Mouse (Mus musculus) c-Kit-positive CD71-positive TER-119-negative erythroid progenitor cells, embryonic 14.5 days (primary cell): Measurements from ENCODE around the gene Sufu.

Source experiments
- DNase-seq: peaks from one replicate; pipeline ENCODE4 v3.0.0-alpha.2; 2013; ENCODE audit warnings: low read depth

Sufu gene

DNA sequence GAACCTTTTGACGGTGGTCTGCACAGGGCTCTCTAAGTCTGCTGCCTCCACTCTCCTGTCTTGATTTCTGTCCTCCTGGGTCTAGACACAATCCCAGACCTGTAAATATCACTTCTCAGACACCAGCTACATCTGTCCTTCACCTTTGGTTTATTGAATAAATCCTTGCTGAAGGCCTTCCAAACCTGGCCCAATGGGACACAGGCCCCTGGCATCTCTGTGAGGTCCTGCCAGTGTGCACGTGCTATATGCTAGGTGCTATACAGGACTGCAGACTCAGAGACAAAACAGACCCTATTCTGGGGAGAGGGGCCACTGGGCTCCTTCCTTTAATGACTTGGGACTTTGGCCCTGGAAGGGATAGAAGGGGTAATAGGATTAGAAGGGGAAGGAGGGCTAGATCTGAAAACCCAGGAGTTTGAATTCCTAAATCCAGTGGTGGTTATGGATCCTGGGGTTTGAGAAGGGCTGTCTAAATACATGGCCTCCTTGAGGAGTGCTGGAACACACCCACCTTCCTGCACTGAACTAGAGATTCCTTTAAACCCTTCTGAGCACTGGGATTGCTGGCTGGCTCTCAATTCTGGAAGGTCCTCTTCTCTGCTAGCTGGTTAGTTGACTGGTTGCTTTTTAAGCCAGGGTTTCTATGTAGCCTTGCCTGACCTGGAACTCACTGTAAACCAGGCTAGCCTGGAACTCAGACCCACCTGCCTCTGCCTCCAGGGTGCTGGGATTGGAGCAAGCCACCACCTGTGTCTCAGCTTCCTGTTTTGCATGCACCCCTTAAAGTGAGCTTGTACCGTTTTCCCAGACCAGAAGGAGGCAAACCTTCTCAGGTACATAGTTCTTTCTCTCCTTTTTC lies 120.2 kb downstream of the Sufu start:
- DNase-seq, result no peak

DNA sequence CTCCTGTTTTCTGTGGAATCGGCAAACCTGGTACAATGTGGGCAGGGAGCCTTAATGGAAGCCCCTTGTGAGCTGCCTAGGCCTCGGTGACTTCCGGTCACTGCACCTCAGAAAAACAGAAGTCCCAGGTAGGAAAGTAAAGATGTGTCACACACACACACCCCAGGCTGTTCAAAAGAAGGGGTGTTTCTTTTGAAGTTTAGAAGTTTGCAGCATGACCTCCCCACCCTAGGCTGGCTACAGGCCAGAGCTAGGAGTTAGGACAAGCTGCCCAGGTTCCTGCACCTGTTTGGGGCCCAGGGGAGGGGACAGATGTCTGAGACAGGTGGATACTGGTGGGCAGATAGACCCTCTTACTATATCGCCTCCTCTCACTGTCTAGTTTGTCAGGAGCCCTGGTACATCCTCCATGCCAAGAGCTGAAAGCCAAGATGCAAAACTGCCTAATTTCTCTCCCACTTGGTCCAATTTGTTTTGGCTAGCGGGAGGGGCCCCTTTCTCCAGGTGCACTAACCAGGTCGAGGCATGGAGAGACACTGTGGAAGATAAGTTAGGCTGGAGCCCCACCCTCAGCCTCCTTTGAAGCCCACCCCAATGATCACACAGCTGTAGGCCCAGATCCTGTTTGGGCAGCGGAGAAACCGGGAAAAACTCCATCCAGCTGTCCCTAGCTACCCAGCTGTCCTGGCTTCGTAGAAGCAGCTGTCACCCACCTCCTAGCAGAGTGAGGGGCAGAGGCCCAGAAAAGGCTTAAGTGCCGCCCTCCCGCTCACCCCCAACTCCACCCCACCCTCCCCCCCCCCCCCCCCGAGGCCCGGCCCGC lies 121.0 kb downstream of the Sufu start:
- DNase-seq, result no peak

DNA sequence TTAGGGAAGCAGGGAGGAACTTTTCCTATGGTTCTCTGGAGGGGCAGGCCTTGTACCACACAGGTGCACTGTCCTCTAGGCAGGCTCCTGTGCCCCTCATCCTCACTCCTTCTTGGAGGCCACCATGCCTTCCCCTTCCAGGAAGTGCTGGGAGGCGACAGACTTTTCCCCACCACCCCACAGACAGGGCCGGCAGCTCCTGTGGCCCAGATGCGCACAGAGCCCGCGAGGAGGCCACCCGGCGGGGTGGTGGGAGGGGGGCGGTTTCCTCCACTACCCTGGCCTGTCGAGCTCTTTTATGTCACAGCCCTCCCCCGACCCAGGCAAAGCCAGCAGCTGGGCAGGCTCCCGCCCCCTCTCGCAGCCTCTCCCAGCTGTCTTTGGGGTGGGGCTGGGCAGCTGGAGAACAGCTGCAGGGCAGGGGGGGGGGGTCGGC lies 121.7 kb downstream of the Sufu start:
- DNase-seq, result no peak

DNA sequence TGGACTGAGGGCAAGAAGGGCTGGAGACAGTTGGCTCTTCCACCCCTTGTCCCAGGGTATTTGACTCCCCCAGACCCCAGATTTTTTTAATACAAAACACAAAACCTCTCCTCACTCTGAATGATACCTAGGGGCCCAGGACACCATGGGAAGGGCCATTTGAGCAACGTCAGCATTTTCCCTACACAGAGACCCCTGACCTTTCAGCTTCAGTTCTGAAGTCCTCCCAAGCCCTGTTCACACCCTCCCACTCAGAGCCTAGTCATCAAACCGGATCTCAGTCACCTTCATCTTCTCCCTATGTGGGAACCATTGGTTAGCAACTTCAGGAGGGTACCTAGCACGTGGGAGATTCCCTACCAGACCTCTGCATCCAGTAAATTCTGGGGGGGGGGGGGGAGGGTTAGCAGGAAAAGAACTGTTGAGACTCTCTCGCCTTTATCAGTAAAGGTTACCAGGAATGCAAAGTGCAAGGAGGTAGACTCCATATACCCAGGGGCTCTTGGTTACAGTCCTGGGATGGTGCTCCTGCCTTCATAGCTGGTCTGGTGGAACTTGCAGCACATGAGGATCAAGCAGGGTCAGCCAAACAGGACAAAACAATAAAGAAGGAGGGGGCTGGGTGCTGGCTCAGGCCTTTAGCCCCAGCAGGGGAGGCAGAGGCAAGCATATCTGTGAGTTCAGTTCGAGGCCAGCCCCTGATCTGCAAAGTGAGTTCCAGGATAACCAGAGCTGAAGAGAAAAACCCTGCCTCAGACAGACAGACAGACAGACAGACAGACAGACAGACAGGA lies 122.3 kb downstream of the Sufu start:
- DNase-seq, result no peak

DNA sequence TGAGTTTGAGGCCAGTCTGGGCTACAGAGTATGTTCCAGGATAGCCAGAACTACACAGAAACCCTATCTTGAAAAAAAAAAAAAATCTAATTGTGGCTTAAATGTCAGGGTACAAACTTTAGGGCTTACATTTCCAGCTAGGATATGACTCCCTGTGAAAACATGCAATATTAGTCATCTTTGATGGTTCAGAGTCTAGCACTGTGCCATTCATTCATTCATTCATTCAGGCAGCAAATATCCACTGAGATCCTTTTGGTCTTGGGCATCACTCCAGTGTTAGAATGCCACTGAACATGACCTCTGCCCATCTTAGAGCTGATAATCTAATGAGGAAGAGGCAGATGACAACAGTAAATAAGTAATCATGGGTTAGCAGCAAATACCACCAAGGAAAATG lies 125.0 kb downstream of the Sufu start:
- no peak for DNase-seq

DNA sequence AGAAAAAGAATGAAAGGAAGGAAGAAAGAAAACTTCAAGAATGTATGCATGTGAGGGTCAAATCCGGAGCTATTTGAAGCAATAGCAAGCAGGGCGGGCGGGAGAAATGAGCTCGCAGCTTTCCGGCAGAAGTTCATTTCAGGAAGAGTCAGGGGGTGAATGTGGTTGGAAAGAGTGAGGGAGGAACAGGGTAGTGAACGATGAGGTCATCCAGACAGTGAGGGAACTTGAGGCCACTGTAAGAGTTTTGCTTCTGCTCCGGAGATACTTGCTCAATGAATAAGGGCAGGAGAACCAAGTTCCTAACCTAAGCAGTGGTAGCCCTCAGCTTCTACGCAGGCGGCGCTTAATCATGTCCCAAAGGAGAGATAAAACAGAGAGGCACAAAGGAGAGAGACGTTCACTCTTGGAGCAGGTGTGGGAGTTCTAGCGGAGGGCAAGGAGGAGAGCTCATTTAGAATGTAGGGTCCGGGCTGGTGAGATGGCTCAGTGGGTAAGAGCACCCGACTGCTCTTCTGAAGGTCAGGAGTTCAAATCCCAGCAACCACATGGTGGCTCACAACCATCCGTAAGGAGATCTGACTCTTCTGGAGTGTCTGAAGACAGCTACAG lies 125.8 kb downstream of the Sufu start:
- no peak for DNase-seq

DNA sequence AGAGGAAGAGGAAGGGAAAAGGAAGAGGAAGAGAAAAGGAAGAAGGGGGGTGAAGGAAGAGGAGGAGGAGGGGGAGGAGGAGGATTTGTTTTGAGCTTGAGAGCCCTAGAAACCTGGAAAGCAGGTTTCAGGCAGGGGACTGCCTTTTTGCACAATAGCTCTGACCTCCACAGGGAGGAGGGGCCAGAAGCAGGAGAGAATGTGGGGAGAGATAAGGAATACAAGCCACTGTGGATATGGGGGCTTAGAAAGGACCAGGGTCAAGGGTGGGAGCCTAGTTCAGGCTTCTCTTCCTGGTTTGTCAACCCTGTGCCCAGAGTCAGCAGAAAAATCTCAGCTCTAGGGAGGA lies 126.4 kb downstream of the Sufu start:
- no peak for DNase-seq

DNA sequence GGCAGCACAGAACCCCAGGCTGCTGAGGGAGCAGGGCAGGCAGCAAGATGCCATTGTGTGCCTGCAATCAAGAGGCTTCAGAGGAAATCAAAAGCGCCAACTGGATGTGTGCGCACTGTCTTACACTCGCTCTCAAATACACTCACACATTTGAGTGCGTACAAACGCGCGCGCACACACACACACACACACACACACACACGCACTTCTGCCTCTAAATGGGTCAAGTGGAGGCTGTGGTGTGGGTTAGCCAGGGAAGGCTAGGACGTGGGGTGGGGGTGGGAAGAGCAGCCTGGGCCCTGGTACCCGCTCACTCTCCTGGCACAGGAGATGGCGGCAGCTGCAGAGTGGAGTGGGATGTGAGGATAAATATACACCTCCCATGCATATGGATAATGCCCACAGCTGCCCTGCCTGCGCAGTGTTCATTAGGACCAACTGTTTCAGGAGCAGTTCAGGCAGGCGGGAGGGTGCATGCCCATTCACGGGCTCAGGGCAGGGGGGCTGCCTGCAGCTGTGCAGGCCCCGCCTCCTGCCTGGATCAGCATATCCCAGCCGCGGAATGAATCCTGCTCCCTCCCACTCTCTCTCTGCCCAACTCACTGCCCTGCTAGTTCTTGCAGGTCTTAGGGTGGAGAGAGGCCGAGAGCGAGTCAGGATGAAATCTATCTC lies 126.9 kb downstream of the Sufu start:
- no peak for DNase-seq

DNA sequence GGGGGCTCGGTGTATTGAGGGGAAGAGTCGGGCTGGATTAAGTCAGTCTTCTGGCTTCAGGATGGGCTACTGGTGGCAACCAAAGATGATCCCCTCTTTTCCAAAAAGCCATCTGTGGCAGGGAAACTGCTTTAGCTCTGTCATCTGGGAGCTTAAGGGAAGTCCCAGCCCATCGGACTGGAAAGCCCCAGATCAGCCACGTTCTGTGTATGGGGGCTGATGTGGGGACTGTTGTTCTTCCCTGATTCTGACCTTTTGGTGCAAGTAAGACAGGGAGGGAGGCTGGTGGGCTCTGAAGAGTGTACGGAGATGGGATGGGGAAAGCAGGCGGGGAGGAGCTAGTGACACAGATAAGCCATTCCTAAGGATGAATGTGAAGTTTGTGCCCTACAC lies 127.5 kb downstream of the Sufu start:
- DNase-seq, result no peak

DNA sequence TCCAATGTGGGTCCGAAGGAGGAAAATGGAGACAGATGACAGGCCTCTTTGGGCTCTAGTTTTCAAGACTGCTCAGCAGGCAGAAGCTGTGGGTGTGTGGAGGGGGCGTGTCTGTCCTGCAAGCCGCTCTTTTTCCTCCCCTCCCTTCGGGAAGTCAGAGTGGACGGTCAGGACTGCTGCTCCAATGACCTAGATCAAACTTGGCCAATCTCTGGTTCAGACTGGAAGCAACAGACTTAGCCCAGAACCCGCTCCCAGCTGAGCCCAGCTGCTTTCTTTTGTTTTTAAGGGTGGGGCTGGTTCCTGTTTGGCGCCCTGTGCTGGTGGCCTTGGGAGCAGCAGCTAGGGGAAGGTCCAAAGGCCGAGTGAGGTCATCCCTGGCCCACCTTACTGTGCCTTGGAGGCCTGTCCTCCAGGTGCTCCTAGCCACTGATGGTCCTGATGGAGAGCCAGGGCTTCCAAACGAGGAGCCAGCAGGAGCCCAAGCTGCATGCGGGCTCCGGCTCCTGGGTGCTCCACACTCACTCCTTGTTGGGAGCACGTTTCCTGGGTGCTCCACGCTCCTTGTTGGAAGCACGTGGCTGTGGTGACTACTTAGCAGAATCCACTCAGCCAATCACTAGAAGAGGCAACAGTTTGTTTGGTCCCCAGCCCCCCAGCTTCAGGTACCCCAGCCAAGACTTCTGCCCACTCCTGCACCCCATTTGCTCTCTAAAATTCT lies 128.1 kb downstream of the Sufu start:
- no peak for DNase-seq

DNA sequence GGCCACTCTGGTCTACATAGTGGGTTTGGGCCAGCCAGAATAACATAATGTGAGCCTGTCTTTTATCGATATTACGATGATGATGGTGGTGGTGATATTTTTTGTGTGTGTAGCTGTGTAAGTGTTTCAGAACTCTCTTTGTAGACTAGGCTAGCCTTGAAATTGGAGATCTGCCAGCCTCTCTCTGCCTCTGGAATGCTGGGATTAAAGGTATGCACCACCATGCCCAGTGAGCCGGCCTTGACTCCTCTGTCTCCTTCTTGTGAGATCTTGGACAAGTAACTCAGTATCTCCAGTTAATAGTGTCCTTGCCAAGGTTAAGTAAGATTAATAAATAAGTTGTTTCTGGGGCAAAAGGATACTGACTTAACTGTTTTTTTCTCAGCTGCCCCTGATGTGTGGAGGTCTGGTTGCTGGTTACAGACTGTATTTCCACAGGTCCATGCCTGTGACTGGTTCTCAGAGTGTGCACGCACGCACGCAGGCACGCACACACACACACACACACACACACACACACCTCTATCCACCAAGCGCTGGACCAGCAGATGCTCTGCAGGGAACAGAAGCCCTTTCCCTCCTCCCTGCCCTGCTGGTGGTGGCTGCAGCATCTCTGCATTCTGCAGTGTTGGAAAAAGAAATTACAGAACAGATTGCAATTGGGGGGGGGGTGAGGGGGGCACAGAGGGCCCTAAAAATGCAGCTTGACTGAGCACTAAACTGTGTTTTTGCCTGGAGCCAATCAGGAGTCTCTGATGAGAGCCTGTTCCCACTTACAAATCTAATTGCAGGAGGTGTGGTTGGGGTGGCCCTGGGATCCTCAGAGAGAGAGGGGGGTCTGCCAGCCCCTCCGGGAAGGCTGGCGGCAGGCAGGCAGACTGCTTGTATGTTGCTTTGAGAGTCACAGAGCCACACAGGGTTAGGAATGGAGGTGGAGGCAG lies 129.3 kb downstream of the Sufu start:
- DNase-seq, result no peak

DNA sequence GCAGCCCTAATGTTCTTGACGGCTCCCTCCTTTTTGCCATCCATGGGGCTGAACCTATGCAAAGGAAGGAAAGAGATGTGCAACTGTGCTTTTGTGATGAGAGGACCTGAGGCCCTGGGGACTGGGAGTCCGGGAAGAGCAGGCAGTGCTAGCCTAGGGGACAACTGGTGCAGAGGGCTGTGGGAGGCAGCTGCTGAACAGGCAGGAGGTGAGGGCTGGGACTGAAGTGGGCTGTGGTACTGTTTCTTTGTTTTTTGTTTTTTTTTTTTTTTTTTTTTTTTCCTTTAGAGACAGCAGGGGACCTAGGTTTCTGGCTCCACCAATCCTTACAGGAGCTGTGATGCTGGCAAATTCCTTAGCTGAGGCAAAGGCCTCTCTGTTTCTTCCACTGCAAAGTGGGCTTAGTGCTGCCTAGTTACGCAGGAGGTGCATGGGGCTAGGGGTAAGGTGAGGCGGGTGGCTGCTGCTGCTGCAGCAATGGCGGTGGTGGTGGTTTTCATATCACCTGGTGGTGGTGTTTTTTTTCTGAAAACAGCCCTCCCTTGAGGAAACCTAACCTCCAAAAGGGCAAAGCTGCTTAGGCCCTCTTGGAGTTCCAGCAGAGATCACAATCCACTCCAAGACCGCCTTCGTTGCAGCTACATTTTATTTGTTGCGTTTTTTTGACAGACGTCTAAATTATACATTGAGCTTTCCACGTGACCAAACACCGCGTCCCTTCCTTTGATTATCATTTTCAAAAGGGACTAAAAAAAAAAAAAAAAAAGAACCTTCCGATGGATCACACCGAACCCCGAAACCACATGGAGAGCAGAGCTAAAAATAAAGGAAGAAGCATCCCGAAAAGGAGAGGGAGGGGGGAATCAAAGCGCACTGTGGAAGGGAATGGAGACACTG lies 131.2 kb downstream of the Sufu start:
- no peak for DNase-seq

DNA sequence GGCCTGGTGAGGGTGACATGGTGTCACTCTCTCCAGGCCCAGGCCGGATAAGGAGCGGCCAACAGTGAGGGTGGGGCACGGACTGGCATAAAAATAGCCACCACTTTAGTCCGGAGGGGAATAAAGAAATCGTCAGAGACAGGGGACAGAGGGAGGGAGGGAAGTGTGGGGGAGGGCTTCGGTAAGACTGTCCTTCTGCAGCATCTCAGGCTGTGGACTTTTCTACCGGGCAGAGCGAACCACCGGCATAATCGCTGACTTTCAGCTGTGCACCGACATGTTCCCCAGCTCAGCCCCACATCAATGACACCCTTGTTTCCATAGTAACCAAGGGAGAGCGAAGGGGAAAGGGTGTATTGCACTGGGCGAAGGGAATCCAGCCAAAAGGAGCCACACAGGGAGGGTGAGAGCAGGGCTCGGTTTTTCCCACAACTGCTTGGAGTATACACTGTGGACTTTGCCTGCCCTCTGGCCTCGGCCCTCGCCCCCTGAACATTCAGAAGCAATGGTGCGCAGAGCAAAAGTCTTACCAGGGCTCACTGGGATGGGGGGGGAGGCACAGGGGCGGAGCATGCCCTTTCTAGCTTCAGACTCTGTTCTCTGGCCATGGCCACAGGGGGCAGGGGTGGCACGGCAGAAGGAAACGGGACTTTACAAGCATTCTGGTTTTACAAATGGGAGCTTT lies 132.0 kb downstream of the Sufu start:
- no peak for DNase-seq

DNA sequence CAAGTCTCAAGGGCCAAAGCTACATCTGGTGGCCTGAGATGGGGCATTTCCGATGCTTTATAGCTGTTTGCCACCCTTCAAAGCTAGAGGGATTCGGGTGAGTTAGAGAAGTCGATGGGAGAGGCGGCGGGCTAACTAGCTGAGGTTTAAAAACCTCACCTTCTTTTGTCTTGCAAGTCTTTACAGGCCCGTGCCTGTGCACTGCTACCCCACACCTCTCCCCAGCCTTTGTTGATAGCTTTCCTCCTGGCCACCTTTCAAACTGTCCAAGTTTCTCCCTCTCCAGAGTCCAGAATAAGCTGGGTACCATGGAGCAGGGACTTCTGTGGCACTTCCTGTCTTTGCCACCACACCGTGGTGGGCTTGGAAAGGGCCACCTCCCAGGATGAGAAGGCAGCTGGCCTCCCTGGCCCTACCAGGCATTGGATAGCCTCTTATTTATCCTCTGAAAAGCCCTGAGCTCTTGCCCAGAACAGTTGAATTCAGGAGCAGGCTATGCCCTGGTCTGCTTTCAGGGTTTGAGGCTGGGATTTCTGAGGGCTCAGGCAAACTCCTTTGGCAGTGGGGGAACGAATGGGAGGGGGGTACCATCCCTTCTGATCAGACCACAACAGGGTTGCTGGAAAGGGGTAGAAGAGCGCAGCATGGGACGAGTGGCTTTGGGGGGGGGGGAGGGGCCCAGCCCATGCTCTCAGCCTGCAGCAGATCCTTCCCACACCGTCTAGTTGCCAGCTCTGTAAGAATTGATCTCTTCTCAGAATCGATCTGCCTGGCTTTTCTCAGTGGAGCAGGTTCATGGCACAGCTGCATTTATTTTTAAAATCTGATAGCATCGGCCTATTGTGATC lies 133.1 kb downstream of the Sufu start:
- DNase-seq, result no peak

DNA sequence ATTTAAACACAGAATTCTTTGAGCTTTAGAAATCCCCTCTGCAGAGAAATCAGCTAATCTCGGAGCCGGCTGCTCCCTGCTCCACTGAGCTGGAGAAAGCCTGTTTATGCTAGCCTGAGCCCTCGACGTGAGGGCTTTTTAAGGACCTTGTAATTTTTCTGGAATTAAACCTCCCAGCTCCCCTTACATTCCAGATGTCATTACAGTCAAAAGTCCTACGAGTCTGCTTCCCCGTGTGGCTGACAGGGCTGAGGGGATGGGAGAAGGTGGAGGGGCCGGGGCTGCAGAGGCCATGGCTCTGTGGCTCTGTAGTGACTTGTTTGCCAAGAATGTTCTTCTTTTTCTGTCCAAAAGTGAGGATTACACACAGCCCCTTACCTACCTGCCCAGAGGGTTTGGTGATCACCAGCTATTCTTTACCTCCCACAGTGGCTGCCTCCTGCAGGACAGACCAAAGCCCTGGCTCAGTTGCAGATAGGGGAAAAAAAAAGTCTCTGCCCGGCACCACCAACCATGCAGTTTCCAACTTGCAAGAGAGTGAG lies 133.8 kb downstream of the Sufu start:
- no peak for DNase-seq

DNA sequence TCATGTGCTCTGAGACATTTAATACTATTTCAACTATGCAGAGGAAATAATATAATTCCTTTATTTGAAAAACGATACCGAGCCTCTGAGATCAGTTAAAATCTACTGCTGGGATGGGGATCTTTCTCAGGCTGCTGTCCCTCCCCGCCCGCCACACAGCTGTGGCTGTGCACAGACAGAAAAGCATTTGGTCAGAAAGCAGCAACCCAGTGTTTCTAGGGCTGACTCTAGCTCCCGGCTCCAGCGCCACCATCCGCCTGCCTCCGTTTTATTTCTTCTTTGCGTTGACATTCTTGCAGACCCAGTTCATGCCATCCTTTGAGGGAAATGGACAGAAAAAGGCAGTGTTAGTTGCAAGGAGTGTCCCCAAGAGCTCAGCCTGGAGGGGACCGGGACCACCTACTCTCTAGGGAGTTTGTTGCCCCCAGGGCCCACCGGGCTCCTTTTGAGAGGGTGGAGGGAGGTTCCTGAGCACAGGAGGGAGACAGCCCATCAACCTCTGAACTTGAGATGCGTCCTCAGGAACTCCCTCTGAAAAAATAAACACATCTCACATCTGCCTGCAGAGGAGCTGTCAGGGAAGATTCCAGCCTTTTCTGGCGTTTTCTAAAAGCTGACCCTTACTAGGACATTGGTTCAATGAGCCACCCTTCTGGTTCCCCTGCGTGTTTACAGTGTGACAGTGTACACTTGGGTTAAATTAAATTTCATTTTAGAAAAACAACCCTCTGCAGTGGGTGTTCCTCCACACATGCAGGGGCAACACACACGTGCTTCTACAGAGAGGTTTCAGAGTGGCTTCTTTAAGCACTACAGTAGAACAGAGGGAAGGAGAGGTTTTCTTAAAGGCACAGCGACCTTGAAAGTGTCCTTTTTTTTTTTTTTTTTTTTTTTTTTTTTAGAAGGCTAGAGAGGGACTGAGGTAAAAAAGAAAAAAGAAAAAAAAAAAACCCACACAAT lies 134.7 kb downstream of the Sufu start:
- DNase-seq, result no peak
